Mouse (Mus musculus) C2C12 (cell line): Measurements from ENCODE around the gene Zfp111. TPM values are rescaled to one million over a fixed set of nuclear protein-coding genes. Genes with fewer than 3 reads are reported as not detected.

Experiments used
- H3K27me3 ChIP-seq: one replicate; pipeline ENCODE4 v1.6.1; 2011; ENCODE audit not compliant: control insufficient read depth, insufficient read depth, insufficient read length
- H3K36me3 ChIP-seq: one replicate; pipeline ENCODE4 v1.6.1; 2011; ENCODE audit not compliant: control insufficient read depth, insufficient read depth
- H3K4me3 ChIP-seq: one replicate; pipeline ENCODE4 v1.5.1; 2011; ENCODE audit warnings: mild to moderate bottlenecking, control low read depth; ENCODE audit not compliant: poor library complexity, insufficient read depth, severe bottlenecking
- H3K79me2 ChIP-seq: one replicate; pipeline ENCODE4 v1.6.1; 2011; ENCODE audit not compliant: control insufficient read depth, insufficient read depth
- H3K79me3 ChIP-seq: one replicate; pipeline ENCODE4 v1.6.1; 2011; ENCODE audit warnings: low read depth, control low read depth
- H3ac ChIP-seq: one replicate; pipeline ENCODE3; 2011; ENCODE audit warnings: low read depth; ENCODE audit not compliant: control insufficient read depth, insufficient read length
- CEBPB ChIP-seq: IDR thresholded peaks from one replicate; pipeline ENCODE4 v1.6.1; 2011; ENCODE audit warnings: low read depth, mild to moderate bottlenecking, control low read depth, moderate library complexity
- CTCF ChIP-seq: IDR thresholded peaks from one replicate; pipeline ENCODE4 v1.5.1; 2011; ENCODE audit not compliant: control insufficient read depth, insufficient read depth, insufficient read length
- FOSL1 ChIP-seq: IDR thresholded peaks from one replicate; pipeline ENCODE4 v1.8.0; 2011; ENCODE audit warnings: mild to moderate bottlenecking, low read length; ENCODE audit not compliant: poor library complexity, insufficient read depth, severe bottlenecking
- MAX ChIP-seq: IDR thresholded peaks from one replicate; pipeline ENCODE4 v1.6.1; 2011; ENCODE audit warnings: mild to moderate bottlenecking, control low read depth
- MYOD1 ChIP-seq: IDR thresholded peaks from one replicate; pipeline ENCODE4 v1.6.1; 2011; ENCODE audit warnings: low read depth; ENCODE audit not compliant: control insufficient read depth, insufficient read length
- MYOG ChIP-seq: IDR thresholded peaks from one replicate; pipeline ENCODE4 v1.6.1; 2011; ENCODE audit not compliant: control insufficient read depth, insufficient read length; ENCODE audit errors: extremely low read depth
- USF1 ChIP-seq: IDR thresholded peaks from one replicate; pipeline ENCODE4 v1.6.1; 2011; ENCODE audit warnings: low read depth, mild to moderate bottlenecking, control low read depth, moderate library complexity
- long read RNA-seq, 2 experiments: library from polyadenylated mRNA; unstranded; transcript quantifications; one replicate each; pipeline ENCODE4 v2.0.0; 2019 to 2020
- polyA plus RNA-seq: library from polyadenylated mRNA; unstranded; fragments of >200 nt; fragmentation: generic; extraction: Trizol; gene quantifications from one replicate; pipeline ENCODE4 v1.2.1, GENCODE M21; 2012; ENCODE audit warnings: missing spikeins

The Zfp111 gene
- polyA plus RNA-seq, result 2.0 TPM
- long read RNA-seq, experiment 1, result 0 reads
- long read RNA-seq, experiment 2, full-length matches to known transcripts, result 43 of 50 reads
- long read RNA-seq, experiment 2, partial matches to known transcripts, result 0 of 50 reads
- long read RNA-seq, experiment 2, other reads (novel, unspliced or antisense), result 7 of 50 reads

GRCm38 (mm10) chr7:24211343-24211742 is at the start of gene Zfp111:
Gene Zfp111 (minus strand): TSS chr7:24211443.
- H3K79me2 ChIP-seq, result no peaks in the 10 kb centered on the region
- no peak within 1 kb of the TSS for H3K4me3 ChIP-seq
- H3K79me3 ChIP-seq, result no peaks in the 10 kb centered on the region
- peaks cover 7% of the 10 kb centered on the region for H3K27me3 ChIP-seq
- H3ac ChIP-seq, result no peak within 1 kb of the TSS
- no peaks in the 10 kb centered on the region for H3K36me3 ChIP-seq
- TF ChIP-seq CTCF, result no peak
- TF ChIP-seq USF1, result no peak
- no peak for TF ChIP-seq CEBPB
- TF ChIP-seq MYOG, result no peak
- no peak for TF ChIP-seq MYOD1
- no peak for TF ChIP-seq FOSL1
- TF ChIP-seq MAX, result no peak

GRCm38 (mm10) chr7:24260000-24260312 is 48.7 kb upstream of the Zfp111 start:
- no peaks in the 10 kb centered on the region for H3K79me3 ChIP-seq
- no peak overlapping the region for H3K4me3 ChIP-seq
- H3K79me2 ChIP-seq, result no peaks in the 10 kb centered on the region
- no peaks in the 10 kb centered on the region for H3K36me3 ChIP-seq
- no peaks in the 10 kb centered on the region for H3K27me3 ChIP-seq
- no peak overlapping the region for H3ac ChIP-seq
- no peak for TF ChIP-seq CTCF

- no peak for TF ChIP-seq MAX
- no peak for TF ChIP-seq CEBPB
- TF ChIP-seq MYOD1, result no peak
- TF ChIP-seq USF1, result no peak
Measured at GRCm38 (mm10) chr7:24259306-24259999, 48.2 kb upstream of the Zfp111 start.

DNA sequence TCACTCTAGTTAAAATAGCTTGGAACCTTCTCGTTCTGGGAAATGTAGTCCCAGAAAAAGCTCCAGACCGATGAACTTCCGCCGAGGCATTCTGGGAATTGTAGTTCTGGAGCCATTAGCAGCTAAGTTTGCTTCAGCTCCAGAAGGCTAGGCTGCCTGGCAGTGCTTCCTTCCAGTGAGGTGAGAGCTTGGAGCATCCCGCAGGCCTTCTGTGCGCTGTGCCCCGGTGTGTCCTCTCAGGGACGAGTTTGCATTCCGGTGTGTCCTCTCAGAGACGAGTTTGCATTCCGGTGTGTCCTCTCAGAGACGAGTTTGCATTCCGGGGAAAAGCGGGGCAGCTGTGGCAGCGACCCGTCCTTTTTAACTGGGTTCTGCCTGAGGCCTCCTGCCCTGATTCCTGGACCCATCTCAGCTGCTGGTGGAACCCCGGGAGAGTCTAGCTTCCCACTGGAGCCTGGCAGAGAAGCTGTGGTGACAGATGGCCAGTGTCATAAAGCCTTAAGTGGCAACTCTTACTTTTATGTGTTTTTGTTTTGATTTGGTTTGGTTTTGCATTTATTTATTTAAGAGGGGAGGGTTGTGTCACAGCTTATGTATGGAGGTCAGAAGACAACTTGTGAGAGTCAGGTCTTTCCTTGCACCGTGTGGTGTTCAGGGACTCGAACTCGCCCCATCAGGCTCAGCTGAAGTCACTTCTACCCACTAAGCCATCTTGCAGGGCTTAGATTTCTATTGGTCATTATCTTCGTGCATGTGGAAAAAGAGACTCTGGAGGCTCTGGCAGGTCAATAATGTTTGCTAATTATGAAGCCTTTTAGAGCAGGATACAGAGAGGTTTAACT is 43.6 kb upstream of the Zfp111 start, which contains the start of gene Zfp108:
Gene Zfp108 (plus strand): TSS at position 162 of the 842 bp plus-strand sequence.
- TF ChIP-seq CEBPB, result no peak
- TF ChIP-seq MYOG, result no peak
- no peak for TF ChIP-seq MYOD1
- no peak for TF ChIP-seq USF1
- TF ChIP-seq MAX, result no peak
- no peak for TF ChIP-seq FOSL1
- no peak for TF ChIP-seq CTCF
- H3K4me3 ChIP-seq, result no peak within 1 kb of the TSS
- H3K27me3 ChIP-seq, result no peaks in the 10 kb centered on the region
- H3K36me3 ChIP-seq, result no peaks in the 10 kb centered on the region
- peak within 1 kb of the TSS; percentile 51 for H3ac ChIP-seq
- H3K79me3 ChIP-seq, result no peaks in the 10 kb centered on the region
- no peaks in the 10 kb centered on the region for H3K79me2 ChIP-seq

More at GRCm38 (mm10) chr7:24259306-24259999, 48.2 kb upstream of the Zfp111 start:
- H3K4me3 ChIP-seq, result no peak overlapping the region
- no peaks in the 10 kb centered on the region for H3K27me3 ChIP-seq
- H3K79me2 ChIP-seq, result no peaks in the 10 kb centered on the region
- no peaks in the 10 kb centered on the region for H3K79me3 ChIP-seq
- no peak overlapping the region for H3ac ChIP-seq
- no peaks in the 10 kb centered on the region for H3K36me3 ChIP-seq

DNA sequence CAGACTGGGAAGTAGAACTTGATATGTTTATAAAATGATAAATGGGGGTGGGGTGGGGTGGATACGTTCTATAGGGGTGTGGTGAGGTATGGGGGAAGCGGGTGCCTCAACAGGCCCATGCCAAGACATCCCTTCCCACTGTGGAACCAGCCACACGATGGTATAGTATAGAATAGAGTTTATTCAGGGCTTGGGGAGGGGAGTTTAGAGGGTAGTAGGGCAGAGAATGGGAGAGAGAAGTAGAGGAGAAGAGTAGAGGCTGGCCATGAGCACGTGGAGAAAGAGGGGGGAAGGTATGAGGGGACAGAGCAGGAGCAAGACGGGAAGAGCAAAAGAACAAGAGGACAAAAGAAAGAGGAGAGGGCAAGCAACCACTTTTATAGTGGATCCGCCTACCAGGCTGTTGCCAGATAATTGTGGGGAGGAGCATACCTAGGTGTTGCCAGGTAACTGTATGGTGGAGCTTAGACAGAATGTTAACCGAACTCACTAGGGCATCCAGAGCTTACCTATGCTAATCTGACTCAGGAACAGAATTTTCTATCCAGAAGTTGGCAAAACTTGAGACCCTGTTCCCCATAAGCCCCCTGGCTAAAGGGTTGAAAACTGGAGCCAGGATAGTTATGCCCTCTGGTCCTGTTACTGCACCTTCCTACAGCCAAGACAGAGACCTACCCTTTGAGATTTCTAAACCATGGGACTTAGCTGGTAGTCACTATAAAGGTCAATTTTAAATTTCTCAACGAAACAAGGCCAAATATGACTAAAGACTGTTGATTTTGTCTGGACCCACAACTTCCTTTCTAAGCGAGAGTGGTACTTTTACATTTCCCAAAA is 42.8 kb upstream of the Zfp111 start:
- Histone ChIP-seq H3K36me3 (no peaks in the 10 kb centered on the region), H3K79me3 (no peaks in the 10 kb centered on the region), H3K4me3 (no peak overlapping the region), H3K79me2 (no peaks in the 10 kb centered on the region), H3ac (no peak overlapping the region), H3K27me3 (no peaks in the 10 kb centered on the region)
- TF ChIP-seq MYOD1 (no peak), USF1 (no peak), CEBPB (no peak)
